Mouse (Mus musculus) erythroblast, embryonic 14.5 days (primary cell): ENCODE data around the gene Pgls.

Experiments used
- GATA1 ChIP-seq: IDR thresholded peaks from 2 replicates; pipeline ENCODE4 v1.6.1; 2012; ENCODE audit warnings: low read length, inconsistent platforms, mixed read lengths
- TAL1 ChIP-seq: IDR thresholded peaks from 3 replicates; pipeline ENCODE4 v1.6.1; 2012; ENCODE audit warnings: low read length, inconsistent platforms, mixed read lengths

GRCm38 (mm10) chr8:71612141-71612540 lies 20.2 kb downstream of the Pgls start:
- TF ChIP-seq GATA1 (no peak), TAL1 (no peak)
